9 mouse cellular contexts compared by ENCODE assay signal in genomic region chr11:32538435-32538834, GRCm38 (mm10). TPM values are rescaled to one million over a fixed set of nuclear protein-coding genes. Genes with fewer than 3 reads are reported as not detected.
DNase-seq lines count a peak whose midpoint lies in the region; ATAC-seq and TF ChIP-seq lines count a peak whose summit lies in the region.
"Had no signal": no experiment of that assay in that cellular context is flagged by ENCODE, and none has a peak within 500 bp of the region (broad histone marks: within the 10 kb centered on the region; RNA-seq: fewer than 3 reads in every experiment).

No protein-coding gene starts in this region.

- H3K4me2 ChIP-seq in hindbrain, embryonic 16.5 days (ENCODE audit: low read length): no peak overlapping the region
- no peak overlapping the region for H3K4me2 ChIP-seq in forebrain, embryonic 11.5 days (ENCODE audit: low read depth, low read length, severe bottlenecking)

- DNase-seq in heart, adult 8-10 months (ENCODE audit: low spot score): peak; percentile 77
- DNase-seq in heart, postnatal 14 days: no peak
- DNase-seq in thymus, adult 2 months: no peak
- no peak for DNase-seq in thymus, postnatal 10 days (ENCODE audit: low spot score in 2 of 2)
- DNase-seq in kidney, postnatal 25 days: peak; percentile 60 to 74
- no peak for DNase-seq in forebrain, embryonic 11.5 days (ENCODE audit: low spot score)
- DNase-seq in c-Kit-positive CD71-positive TER-119-positive erythroid progenitor cells, embryonic 14.5 days (ENCODE audit: low spot score): no peak

- WGBS in thymus, adult 2 months: 75% methylated on average over 6 of the region's 6 CpGs
- WGBS in hindbrain, embryonic 16.5 days: 66% methylated on average over 6 of the region's 6 CpGs
- WGBS in forebrain, embryonic 11.5 days: 77% methylated on average over 6 of the region's 6 CpGs

- peaks cover 68% of the 10 kb centered on the region for H3K4me1 ChIP-seq in thymus, adult 2 months (replicated peaks; ENCODE audit: control insufficient read depth, insufficient read depth, low read length)
- peaks cover 7% of the 10 kb centered on the region for H3K4me1 ChIP-seq in hindbrain, embryonic 16.5 days (ENCODE audit: control insufficient read depth, insufficient read depth, low read depth, low read length)
- H3K4me1 ChIP-seq in forebrain, embryonic 11.5 days (replicated peaks; ENCODE audit: control insufficient read depth, insufficient read depth, low read length): peaks cover 8% of the 10 kb centered on the region; the same call in 1 of the 2 replicates

- TF ChIP-seq POLR2A in thymus, adult 2 months (IDR thresholded peaks at IDR 0.05; ENCODE audit: control insufficient read depth, extremely low read depth, insufficient read depth, low read length, poor library complexity): no peak

- no peak overlapping the region for H3K9ac ChIP-seq in hindbrain, embryonic 16.5 days (ENCODE audit: low read depth, low read length)
- no peak overlapping the region for H3K9ac ChIP-seq in forebrain, embryonic 11.5 days (ENCODE audit: low read length)

- no peaks in the 10 kb centered on the region for H3K36me3 ChIP-seq in thymus, adult 2 months (ENCODE audit: control insufficient read depth, insufficient read depth, low read length)
- H3K36me3 ChIP-seq in hindbrain, embryonic 16.5 days (ENCODE audit: control insufficient read depth, insufficient read depth, low read length): no peaks in the 10 kb centered on the region
- H3K36me3 ChIP-seq in forebrain, embryonic 11.5 days (ENCODE audit: control insufficient read depth, insufficient read depth, low read length): no peaks in the 10 kb centered on the region

- intact Hi-C loops in heart, postnatal 14 days (cut with DNase I): loop anchor here (5.0 kb wide), 1 partner anchor 624 kb away; the partner anchor contains the start of gene Npm1

- TF ChIP-seq CTCF in thymus, adult 2 months (IDR thresholded peaks at IDR 0.05; ENCODE audit: borderline replicate concordance, control insufficient read depth, extremely low read depth, insufficient read depth, low read length, poor library complexity): no peak

- H3K9me3 ChIP-seq in hindbrain, embryonic 16.5 days (ENCODE audit: control insufficient read depth, low read length): no peaks in the 10 kb centered on the region
- no peaks in the 10 kb centered on the region for H3K9me3 ChIP-seq in forebrain, embryonic 11.5 days (ENCODE audit: control insufficient read depth, low read length)

- H3K27me3 ChIP-seq in thymus, adult 2 months (ENCODE audit: control insufficient read depth, insufficient read depth, low read length): no peaks in the 10 kb centered on the region
- no peaks in the 10 kb centered on the region for H3K27me3 ChIP-seq in hindbrain, embryonic 16.5 days (replicated peaks; ENCODE audit: control insufficient read depth, insufficient read depth, low read length)
- H3K27me3 ChIP-seq in forebrain, embryonic 11.5 days (ENCODE audit: control insufficient read depth, insufficient read depth, low read length): peaks cover 8% of the 10 kb centered on the region; the same call in 1 of the 2 replicates

- no peak for ATAC-seq in hindbrain, embryonic 16.5 days
- ATAC-seq in forebrain, embryonic 11.5 days (replicated peaks; ENCODE audit: low FRiP score): no peak

- no peak overlapping the region for H3K4me3 ChIP-seq in thymus, adult 2 months (ENCODE audit: control insufficient read depth, insufficient read depth, low read length)
- no peak overlapping the region for H3K4me3 ChIP-seq in hindbrain, embryonic 16.5 days (ENCODE audit: low read length)
- no peak overlapping the region for H3K4me3 ChIP-seq in forebrain, embryonic 11.5 days (ENCODE audit: low read depth, low read length)
- H3K4me3 ChIP-seq: left cerebral cortex, adult 2 months had no signal

- H3K27ac ChIP-seq in thymus, adult 2 months (ENCODE audit: control insufficient read depth, insufficient read depth, low read length): peak overlapping the region; percentile 38; the same call in 1 of the 2 replicates
- no peak overlapping the region for H3K27ac ChIP-seq in hindbrain, embryonic 16.5 days (ENCODE audit: low read depth, low read length)
- H3K27ac ChIP-seq in forebrain, embryonic 11.5 days (ENCODE audit: low read depth, low read length): no peak overlapping the region
- H3K27ac ChIP-seq: left cerebral cortex, adult 2 months had no signal

RNA-seq across cellular contexts. Expression of gene Stk10, which starts 5.3 kb away (rescaled TPM):
- total RNA-seq in heart, adult 8-10 months (2022): 1 to 10 TPM; 6.6 to 9.2 (median 8.7) TPM
- total RNA-seq in heart, postnatal 14 days (2021): 10 to 100 TPM; 14.3 to 14.5 TPM
- 50.3 and 55.4 TPM in 2 replicates for polyA plus RNA-seq in thymus, adult 2 months (2012; rRNA removed)
- polyA plus RNA-seq in hindbrain, embryonic 16.5 days (2015; fragmentation: Nextera tagmentation; extraction: Ambion mirVana): 2.4 and 2.5 TPM in 2 replicates
- 1.4 and 1.8 TPM in 2 replicates for polyA plus RNA-seq in forebrain, embryonic 11.5 days (2014; fragmentation: Nextera tagmentation; extraction: Ambion mirVana)

RNA-seq across cellular contexts. Expression of gene Efcab9, which starts 6.6 kb away (rescaled TPM):
- total RNA-seq in heart, adult 8-10 months (2022): not detected
- under 1 TPM; 0.57 to 0.68 TPM for total RNA-seq in heart, postnatal 14 days (2021)
- polyA plus RNA-seq in thymus, adult 2 months (2012; rRNA removed): 0.71 and 0.85 TPM in 2 replicates
- polyA plus RNA-seq in hindbrain, embryonic 16.5 days (2015; fragmentation: Nextera tagmentation; extraction: Ambion mirVana): 0.54 TPM in 1 of 2 replicates, not detected in the other
- polyA plus RNA-seq in forebrain, embryonic 11.5 days (2014; fragmentation: Nextera tagmentation; extraction: Ambion mirVana): 0.29 TPM in 1 of 2 replicates, not detected in the other

Comparison
In these comparisons a context has a peak if more than half of its experiments do, and no peak if none do; other contexts are left out.
1. DNase-seq: peak in heart, adult 8-10 months (single experiment) and kidney, postnatal 25 days (2 of 2); none in heart, postnatal 14 days (0 of 2), thymus, adult 2 months (single experiment), thymus, postnatal 10 days (0 of 2), forebrain, embryonic 11.5 days (single experiment) and c-Kit-positive CD71-positive TER-119-positive erythroid progenitor cells, embryonic 14.5 days (single experiment).
2. RNA of gene Stk10, which starts 5.3 kb away (polyA plus RNA-seq): 50.3 to 55.4 TPM in thymus, adult 2 months; 2.4 to 2.5 TPM in hindbrain, embryonic 16.5 days and 1.4 to 1.8 TPM in forebrain, embryonic 11.5 days; every median in the first group is over 10 times any median in the second.